Mouse (Mus musculus) heart, postnatal 10 days (tissue): ENCODE measurements around the gene Actn1. TPM values are rescaled to one million over a fixed set of nuclear protein-coding genes. Genes with fewer than 3 reads are reported as not detected.

Source experiments
- DNase-seq, 2 experiments: peaks; one replicate each; pipeline ENCODE4 v3.0.0; 2021
- intact Hi-C: fragments of 180-260 bp; cut with DNase I; formaldehyde crosslinking; loops from one replicate; pipeline ENCODE4 v1.15.1; 2025
- total RNA-seq, 2 experiments: library from RNA; stranded (reverse); gene quantifications; 2 replicates each; pipeline ENCODE4 v1.2.3; 2021

Gene Actn1
- total RNA-seq, 2 experiments from 2014 or later: 70.7 to 71.9 TPM

- intact Hi-C loops: loop anchor here (1.0 to 5.0 kb wide), 2 partner anchors 63 to 76 kb away; no protein-coding TSS in a partner anchor
- no peak for DNase-seq
Measured at GRCm38 (mm10) chr12:80260744-80261695, 849 bp upstream of the Actn1 start.

- intact Hi-C loops: loop anchor here (1.0 to 5.0 kb wide), 5 partner anchors 29 to 118 kb away; no protein-coding TSS in a partner anchor
- DNase-seq: peak; percentile 84
Measured at GRCm38 (mm10) chr12:80259216-80260055, 735 bp downstream of the Actn1 start.

GRCm38 (mm10) chr12:80258520-80259215 is 1.5 kb downstream of the Actn1 start:
- DNase-seq: no peak
- intact Hi-C loops: loop anchor here (2.0 to 5.0 kb wide), 3 partner anchors 28 to 119 kb away; no protein-coding TSS in a partner anchor

- DNase-seq: no peak
- intact Hi-C loops: no loop called here
Measured at GRCm38 (mm10) chr12:80251978-80252377, 8.2 kb downstream of the Actn1 start.

GRCm38 (mm10) chr12:80251554-80251953 is 8.6 kb downstream of the Actn1 start:
- no peak for DNase-seq
- intact Hi-C loops: no loop called here

GRCm38 (mm10) chr12:80249539-80249938 is 10.6 kb downstream of the Actn1 start:
- intact Hi-C loops: loop anchor here (2.0 kb wide), 1 partner anchor 19 kb away; no protein-coding TSS in a partner anchor

GRCm38 (mm10) chr12:80247067-80247466 is 13.1 kb downstream of the Actn1 start:
- peak; percentile 54 to 66 for DNase-seq
- intact Hi-C loops: no loop called here

More at GRCm38 (mm10) chr12:80249539-80249938, 10.6 kb downstream of the Actn1 start:
- no peak for DNase-seq

- DNase-seq: no peak
- intact Hi-C loops: no loop called here
Measured at GRCm38 (mm10) chr12:80246505-80246904, 13.7 kb downstream of the Actn1 start.

GRCm38 (mm10) chr12:80244755-80245154 is 15.4 kb downstream of the Actn1 start:
- intact Hi-C loops: no loop called here
- no peak for DNase-seq

GRCm38 (mm10) chr12:80244127-80244526 is 16.0 kb downstream of the Actn1 start:
- DNase-seq: peak; percentile 51 to 66
- intact Hi-C loops: no loop called here

GRCm38 (mm10) chr12:80243335-80243734 is 16.8 kb downstream of the Actn1 start:
- DNase-seq: no peak
- intact Hi-C loops: no loop called here

- DNase-seq: no peak
- intact Hi-C loops: no loop called here
Measured at GRCm38 (mm10) chr12:80239445-80239844, 20.7 kb downstream of the Actn1 start.

GRCm38 (mm10) chr12:80238523-80238922 is 21.6 kb downstream of the Actn1 start:
- intact Hi-C loops: no loop called here
- DNase-seq: no peak

GRCm38 (mm10) chr12:80235295-80235694 is 24.9 kb downstream of the Actn1 start:
- no peak for DNase-seq
- intact Hi-C loops: no loop called here

- no peak for DNase-seq
- intact Hi-C loops: no loop called here
Measured at GRCm38 (mm10) chr12:80234226-80234625, 25.9 kb downstream of the Actn1 start.

GRCm38 (mm10) chr12:80232840-80233218 is 27.3 kb downstream of the Actn1 start:
- no peak for DNase-seq
- intact Hi-C loops: no loop called here

- intact Hi-C loops: no loop called here
- no peak for DNase-seq
Measured at GRCm38 (mm10) chr12:80232076-80232839, 27.9 kb downstream of the Actn1 start.

GRCm38 (mm10) chr12:80231317-80231716 is 28.9 kb downstream of the Actn1 start:
- DNase-seq: peak; percentile 51 to 59
- intact Hi-C loops: loop anchor here (2.0 kb wide), 2 partner anchors 17 to 27 kb away; no protein-coding TSS in a partner anchor

- intact Hi-C loops: loop anchor here (2.0 kb wide), 2 partner anchors 18 to 28 kb away; no protein-coding TSS in a partner anchor
- no peak for DNase-seq
Measured at GRCm38 (mm10) chr12:80230854-80231253, 29.3 kb downstream of the Actn1 start.
